Mouse (Mus musculus) heart, postnatal 0 days (tissue): ENCODE measurements around the gene Habp2. TPM values are rescaled to one million over a fixed set of nuclear protein-coding genes. Genes with fewer than 3 reads are reported as not detected.

ENCODE experiments used
- ATAC-seq: fragments of 200-750 bp; cut with Nextera tagmentation; 2 replicates; pipeline ENCODE4 v1.8.0; 2017; ENCODE audit warnings: low read depth, moderate number of reproducible peaks, moderate library complexity; ENCODE audit not compliant: insufficient read depth
- DNase-seq: peaks from one replicate; pipeline ENCODE4 v3.0.0-alpha.2; 2016; ENCODE audit warnings: low spot score
- H3K27ac ChIP-seq: fragments of 300-500 bp; sonication (generic); 2 replicates; pipeline ENCODE4 v1.5.1; 2014; ENCODE audit warnings: low read depth, mild to moderate bottlenecking
- H3K27me3 ChIP-seq: fragments of 300-500 bp; sonication (generic); 2 replicates; pipeline ENCODE4 v1.6.1; 2014; ENCODE audit warnings: low read length, mixed read lengths; ENCODE audit not compliant: control insufficient read depth, insufficient read depth
- H3K36me3 ChIP-seq: fragments of 300-500 bp; sonication (generic); replicated peaks from 2 replicates; pipeline ENCODE4 v1.6.1; 2014; ENCODE audit warnings: low read length, mixed read lengths; ENCODE audit not compliant: control insufficient read depth, insufficient read depth
- H3K4me1 ChIP-seq: fragments of 300-500 bp; sonication (generic); 2 replicates; pipeline ENCODE4 v1.6.1; 2014; ENCODE audit warnings: antibody characterized with exemption; ENCODE audit not compliant: control insufficient read depth, insufficient read depth
- H3K4me2 ChIP-seq: fragments of 300-500 bp; sonication (generic); 2 replicates; pipeline ENCODE4 v1.6.1; 2014; ENCODE audit warnings: low read depth, mild to moderate bottlenecking, low read length, moderate library complexity
- H3K4me3 ChIP-seq: fragments of 300-500 bp; sonication (generic); 2 replicates; pipeline ENCODE4 v1.5.1; 2014; ENCODE audit warnings: low read depth, low read length
- H3K9ac ChIP-seq: fragments of 300-500 bp; sonication (generic); replicated peaks from 2 replicates; pipeline ENCODE4 v1.6.1; 2014; ENCODE audit warnings: low read depth, low read length, mixed read lengths
- H3K9me3 ChIP-seq: fragments of 300-500 bp; sonication (generic); replicated peaks from 2 replicates; pipeline ENCODE4 v1.6.1; 2016; ENCODE audit warnings: low read length; ENCODE audit not compliant: control insufficient read depth
- CTCF ChIP-seq: IDR thresholded peaks from 2 replicates; pipeline ENCODE4 v1.5.1; 2016; ENCODE audit warnings: antibody characterized with exemption, control low read depth, low read depth
- EP300 ChIP-seq: IDR thresholded peaks from 2 replicates; pipeline ENCODE4 v1.6.1; 2016; ENCODE audit warnings: antibody characterized with exemption, low read depth
- WGBS: fragments of 180-500 bp; shearing (Covaris S2); extraction: QIAGEN DNeasy Blood & Tissue Kit; methylation state at CpG from one replicate; pipeline ENCODE4 v1.1.7; 2014; 5-methylcytosine and 5-hydroxymethylcytosine counted together
- polyA plus RNA-seq: library from polyadenylated mRNA; unstranded; fragments of >200 nt; fragmentation: Nextera tagmentation; extraction: Ambion mirVana; gene quantifications from 2 replicates; pipeline ENCODE4 v1.2.1, GENCODE M21; 2015
- total RNA-seq: library from RNA; depleted of rRNA; stranded (reverse); fragments of >200 nt; gene quantifications from 2 replicates; pipeline ENCODE4 v1.2.3, GENCODE M21; 2014; ENCODE audit warnings: low replicate concordance

Habp2 gene
- total and polyA plus RNA-seq, 2 experiments from 2014 or later: 4.1 TPM; not detected in 1

DNA sequence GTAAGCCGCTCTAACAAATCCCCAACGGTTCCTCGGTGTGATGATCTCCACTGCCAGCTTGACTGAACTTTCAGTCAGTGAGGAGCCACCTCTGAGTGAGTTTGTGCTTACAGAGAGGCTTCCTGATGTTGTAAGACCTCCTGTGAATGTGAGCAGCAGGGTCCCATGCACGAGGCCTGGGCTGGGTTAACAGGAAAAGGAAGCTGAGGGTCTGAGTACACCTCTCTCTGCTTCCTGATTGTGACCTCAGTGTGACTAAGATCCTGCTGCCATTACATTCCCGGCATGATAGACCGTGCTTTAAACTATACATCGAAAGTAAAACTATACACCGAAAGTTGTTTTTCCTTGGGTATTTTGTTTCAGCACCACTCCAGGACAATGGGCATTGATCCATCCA is 14.9 kb upstream of the Habp2 start:
- 61% methylated on average over 8 of the region's 8 CpGs for WGBS
- no peak overlapping the region for H3K4me2 ChIP-seq
- H3K4me1 ChIP-seq: no peaks in the 10 kb centered on the region
- no peak overlapping the region for H3K9ac ChIP-seq
- DNase-seq (no peak), ATAC-seq (no peak)
- no peak overlapping the region for H3K27ac ChIP-seq
- H3K27me3 ChIP-seq: 0 out of 2 replicates have a peak, but pooled peaks cover 4% of the 10 kb centered on the region
- H3K9me3 ChIP-seq: no peaks in the 10 kb centered on the region
- H3K36me3 ChIP-seq: no peaks in the 10 kb centered on the region
- TF ChIP-seq CTCF (no peak), EP300 (no peak)
- no peak overlapping the region for H3K4me3 ChIP-seq

- Histone ChIP-seq H3K36me3 (no peaks in the 10 kb centered on the region), H3K4me1 (no peaks in the 10 kb centered on the region), H3K4me3 (no peak overlapping the region), H3K27ac (no peak overlapping the region), H3K4me2 (no peak overlapping the region), H3K9ac (no peak overlapping the region), H3K9me3 (no peaks in the 10 kb centered on the region), H3K27me3 (0 out of 2 replicates have a peak, but pooled peaks cover 4% of the 10 kb centered on the region)
- TF ChIP-seq EP300: no peak
- TF ChIP-seq CTCF: peak; percentile 27; the same call in 1 of the 2 replicates
- ATAC-seq (no peak), DNase-seq (no peak)
- 49% methylated on average over 3 of the region's 3 CpGs for WGBS
Observed at GRCm38 (mm10) chr19:56277140-56277804, 9.7 kb upstream of the Habp2 start.

DNA sequence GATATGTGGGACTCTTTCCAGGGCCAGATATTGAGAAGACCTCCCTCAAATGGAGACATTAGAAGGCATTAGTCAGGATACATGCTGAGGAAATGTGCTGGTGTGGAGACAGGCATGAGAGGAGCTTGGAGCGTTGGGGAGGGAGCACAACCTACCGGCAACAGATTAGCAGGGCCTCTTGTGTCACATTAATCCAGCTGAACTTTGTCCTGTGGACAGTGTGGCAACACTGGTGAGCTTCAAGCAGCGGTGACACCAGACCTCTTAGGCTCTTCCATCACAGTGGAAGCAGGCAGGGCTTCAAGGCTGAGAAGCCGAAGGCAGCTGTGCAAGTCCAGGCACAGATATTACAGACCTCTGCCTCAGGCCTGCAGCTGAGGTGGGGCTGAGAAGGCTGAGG is 9.0 kb upstream of the Habp2 start:
- H3K27ac ChIP-seq: no peak overlapping the region
- ATAC-seq (no peak), DNase-seq (no peak)
- no peaks in the 10 kb centered on the region for H3K4me1 ChIP-seq
- 0 out of 2 replicates have a peak, but pooled peaks cover 4% of the 10 kb centered on the region for H3K27me3 ChIP-seq
- H3K4me2 ChIP-seq: no peak overlapping the region
- no peak overlapping the region for H3K4me3 ChIP-seq
- TF ChIP-seq EP300: no peak
- TF ChIP-seq CTCF: no peak
- 71% methylated on average over 4 of the region's 4 CpGs for WGBS
- H3K9ac ChIP-seq: no peak overlapping the region
- H3K9me3 ChIP-seq: no peaks in the 10 kb centered on the region
- H3K36me3 ChIP-seq: no peaks in the 10 kb centered on the region

DNA sequence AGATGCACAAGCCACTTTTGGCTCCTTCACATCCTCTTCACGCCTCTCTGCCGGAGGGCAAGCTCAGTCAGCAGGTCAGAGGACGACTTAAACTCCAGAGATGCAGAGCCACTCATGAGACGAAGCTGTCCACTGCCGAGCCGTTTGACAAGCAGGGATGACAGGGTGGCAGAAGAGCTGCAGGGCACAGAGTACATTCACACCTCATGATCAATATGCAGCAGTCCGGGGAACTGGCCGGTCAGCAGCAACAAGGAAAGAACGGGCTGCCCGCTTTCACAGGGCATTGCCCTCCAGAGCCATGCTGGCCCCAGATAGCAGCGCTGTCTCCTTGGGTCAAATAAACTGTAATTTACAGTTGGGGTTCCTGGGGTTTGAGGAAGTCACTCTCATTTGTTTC is 8.6 kb upstream of the Habp2 start:
- Histone ChIP-seq H3K27me3 (0 out of 2 replicates have a peak, but pooled peaks cover 4% of the 10 kb centered on the region), H3K4me2 (no peak overlapping the region), H3K4me3 (no peak overlapping the region), H3K36me3 (no peaks in the 10 kb centered on the region), H3K4me1 (no peaks in the 10 kb centered on the region), H3K27ac (no peak overlapping the region), H3K9ac (no peak overlapping the region), H3K9me3 (no peaks in the 10 kb centered on the region)
- TF ChIP-seq EP300 (no peak), CTCF (no peak)
- 78% methylated on average over 11 of the region's 11 CpGs for WGBS
- no peak for DNase-seq
- ATAC-seq: no peak

DNA sequence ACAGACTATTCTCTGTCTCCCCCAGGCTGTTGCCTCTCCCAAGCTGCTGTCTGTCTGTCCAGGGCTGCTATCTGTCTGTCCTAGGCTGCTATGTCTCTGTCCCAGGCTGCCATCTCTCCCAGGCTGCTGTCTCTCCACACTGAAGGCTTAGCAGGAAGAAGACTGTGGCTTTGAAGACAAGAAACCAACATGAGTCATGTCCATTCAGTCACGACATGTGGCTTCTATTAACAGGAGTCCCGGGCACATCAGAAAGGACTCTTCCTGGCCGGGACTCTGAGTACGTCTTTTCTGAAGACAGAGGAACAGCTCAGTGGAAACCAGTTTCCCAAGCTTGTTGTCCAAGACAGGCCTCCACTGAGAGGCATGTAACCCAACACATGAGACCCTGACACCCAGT is 1.7 kb upstream of the Habp2 start:
- WGBS: 41% methylated on average over 4 of the region's 4 CpGs
- no peak for DNase-seq
- ATAC-seq: no peak

More for the DNA sequence above, 1.7 kb upstream of the Habp2 start:
- Histone ChIP-seq H3K27me3 (no peaks in the 10 kb centered on the region), H3K4me3 (no peak overlapping the region), H3K27ac (no peak overlapping the region), H3K4me2 (no peak overlapping the region), H3K36me3 (no peaks in the 10 kb centered on the region), H3K9ac (no peak overlapping the region), H3K9me3 (no peaks in the 10 kb centered on the region), H3K4me1 (no peaks in the 10 kb centered on the region)
- TF ChIP-seq EP300: no peak
- TF ChIP-seq CTCF: no peak
